Mouse (Mus musculus): Measurements from ENCODE around the gene Smyd3. TPM values are rescaled to one million over a fixed set of nuclear protein-coding genes. Genes with fewer than 3 reads are reported as not detected.
A peak's percentile ranks its signal among the peaks of the same experiment; 100 is the strongest.
"Not testable (repeated sequence)": the region's sequence is repeated elsewhere in the genome, so short reads cannot be mapped to it uniquely, and the experiment has no call there.

Gene Smyd3
- total RNA-seq (2021) = 10 to 100 TPM; 34.0 to 39.8 TPM

GRCm38 (mm10) chr1:179517713-179518465, at the start of gene Smyd3:
TSS of gene Smyd3 (minus strand) at chr1:179518041.
- DNase-seq = peak; percentile 85
- intact Hi-C loops (cut with DNase I) = no loop called here

DNA sequence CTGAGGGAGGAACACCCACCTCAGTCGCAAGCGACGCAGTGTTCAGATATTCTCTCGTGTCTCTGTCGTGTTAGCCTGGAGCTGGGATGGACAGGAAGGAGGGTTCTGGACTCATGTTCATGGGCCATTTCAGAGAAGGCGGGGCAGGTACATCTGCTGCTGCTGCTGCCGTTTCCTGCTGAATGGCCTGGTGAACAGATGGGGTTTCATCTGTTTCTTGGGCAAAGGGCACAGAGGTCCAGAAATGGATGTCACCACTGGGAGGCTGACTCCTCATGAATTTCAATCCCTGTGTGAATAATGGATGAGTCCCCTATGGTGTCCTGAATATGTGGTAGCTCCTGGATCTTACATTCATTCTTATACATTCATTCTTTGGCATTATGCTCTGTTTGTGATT, 49.7 kb upstream of the Smyd3 start:
- intact Hi-C loops (cut with DNase I) = no loop called here
- peak; percentile 9 for DNase-seq

- DNase-seq = no peak
- intact Hi-C loops (cut with DNase I) = no loop called here
These were observed 46.1 kb upstream of the Smyd3 start for GRCm38 (mm10) chr1:179563926-179564325.

GRCm38 (mm10) chr1:179563211-179563610, 45.4 kb upstream of the Smyd3 start:
- intact Hi-C loops (cut with DNase I) = no loop called here
- DNase-seq = no peak

GRCm38 (mm10) chr1:179560845-179561430, 43.1 kb upstream of the Smyd3 start:
- intact Hi-C loops (cut with DNase I) = no loop called here

DNA sequence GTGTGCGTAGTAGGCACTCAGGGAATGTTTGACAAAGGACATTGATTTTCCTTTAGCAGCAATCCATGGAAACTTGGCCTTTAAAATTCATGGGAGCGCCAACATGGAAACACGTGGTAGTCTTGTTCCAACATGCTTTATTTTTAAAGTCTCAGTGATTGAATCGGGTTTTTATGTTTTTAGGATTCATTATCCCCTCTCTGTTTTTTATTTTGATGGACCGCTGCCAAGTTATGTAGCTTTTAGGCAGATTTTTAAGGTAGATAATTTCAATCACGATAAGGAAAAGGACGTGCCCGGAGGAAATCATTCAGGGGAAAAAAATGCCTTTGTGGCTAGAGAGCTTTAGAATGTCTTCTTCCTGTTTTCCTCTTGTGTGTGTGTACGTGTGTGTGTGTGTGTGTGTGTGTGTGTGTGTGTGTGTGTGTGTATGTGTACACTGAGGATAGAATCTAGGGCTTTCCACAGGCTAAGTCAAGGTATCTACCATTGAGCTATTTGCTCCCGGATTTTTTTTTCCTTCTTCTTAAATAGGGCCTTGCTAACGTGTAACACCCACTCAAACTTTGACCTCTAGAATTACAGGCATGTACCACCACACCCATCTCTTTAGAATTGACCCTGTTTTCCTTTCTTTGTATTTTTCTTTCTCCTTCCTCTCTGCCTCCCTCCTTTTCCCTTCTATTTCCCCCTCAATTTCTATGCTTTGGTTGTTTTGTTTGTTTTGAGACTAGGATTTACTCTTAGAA, 41.8 kb upstream of the Smyd3 start:
- DNase-seq = no peak
- intact Hi-C loops (cut with DNase I) = no loop called here

More at GRCm38 (mm10) chr1:179560845-179561430, 43.1 kb upstream of the Smyd3 start:
- DNase-seq = no peak

DNA sequence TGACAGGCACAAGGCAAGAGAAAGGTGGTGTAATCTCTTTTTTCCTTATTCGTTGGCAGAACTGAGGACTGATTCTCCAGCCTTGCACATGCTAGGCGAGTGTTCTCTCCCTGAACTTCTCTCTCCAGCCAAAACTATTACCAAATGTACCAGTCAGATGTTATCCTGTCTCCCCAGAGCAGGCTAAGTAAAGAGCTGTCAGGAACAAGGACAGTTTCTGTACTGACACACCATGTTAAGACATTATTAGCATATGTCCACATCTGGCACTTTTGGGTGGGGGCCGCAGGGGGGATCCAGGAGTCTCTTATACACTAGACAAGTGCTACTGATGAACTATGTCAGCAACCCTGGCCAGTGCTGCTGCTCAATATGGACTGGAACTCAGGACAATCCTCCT, 39.1 kb upstream of the Smyd3 start:
- DNase-seq = no peak
- intact Hi-C loops (cut with DNase I) = no loop called here

DNA sequence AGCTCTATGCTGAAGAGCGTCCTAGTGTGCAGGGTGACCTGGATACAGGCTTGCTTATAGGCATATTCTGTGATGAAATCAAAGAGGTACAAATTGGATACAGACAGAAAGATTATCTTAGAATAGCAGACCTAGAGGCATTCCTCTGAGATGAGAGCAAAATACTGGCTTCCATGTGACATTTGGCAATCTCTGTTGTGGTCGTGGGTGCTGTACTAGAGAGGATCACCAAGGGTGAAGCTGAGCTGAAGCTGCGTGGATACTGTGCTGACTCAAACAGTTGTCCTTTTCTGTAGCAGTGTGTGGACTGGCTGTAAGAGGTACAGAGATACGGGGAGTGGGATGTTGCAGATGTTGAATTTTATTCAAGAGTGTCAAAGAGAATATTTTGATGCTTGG, 36.1 kb upstream of the Smyd3 start:
- no peak for DNase-seq
- intact Hi-C loops (cut with DNase I) = no loop called here

- intact Hi-C loops (cut with DNase I) = no loop called here
- no peak for DNase-seq
These were observed 35.5 kb upstream of the Smyd3 start for GRCm38 (mm10) chr1:179553197-179553948.

GRCm38 (mm10) chr1:179552751-179553150, 34.9 kb upstream of the Smyd3 start:
- DNase-seq = no peak
- intact Hi-C loops (cut with DNase I) = no loop called here

DNA sequence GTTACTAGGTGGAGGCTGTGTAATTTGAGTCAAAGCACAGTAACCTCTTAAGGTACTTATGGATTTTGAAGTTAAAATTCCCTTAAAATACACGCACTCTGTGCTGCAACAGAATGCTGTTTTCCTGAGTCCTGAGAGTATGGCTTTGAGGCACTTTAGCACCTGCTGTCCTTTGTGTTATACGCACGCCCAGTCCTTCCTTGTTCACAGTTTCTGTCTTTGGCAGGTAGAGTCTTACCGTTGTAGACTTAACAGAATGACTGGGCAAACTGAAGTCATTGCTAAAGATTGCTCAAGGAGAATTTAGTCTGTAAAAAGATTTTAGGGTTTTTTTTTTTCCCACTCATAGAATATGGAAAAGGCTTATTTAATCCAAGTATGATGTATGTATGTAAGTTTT, 34.1 kb upstream of the Smyd3 start:
- no peak for DNase-seq
- intact Hi-C loops (cut with DNase I) = no loop called here

DNA sequence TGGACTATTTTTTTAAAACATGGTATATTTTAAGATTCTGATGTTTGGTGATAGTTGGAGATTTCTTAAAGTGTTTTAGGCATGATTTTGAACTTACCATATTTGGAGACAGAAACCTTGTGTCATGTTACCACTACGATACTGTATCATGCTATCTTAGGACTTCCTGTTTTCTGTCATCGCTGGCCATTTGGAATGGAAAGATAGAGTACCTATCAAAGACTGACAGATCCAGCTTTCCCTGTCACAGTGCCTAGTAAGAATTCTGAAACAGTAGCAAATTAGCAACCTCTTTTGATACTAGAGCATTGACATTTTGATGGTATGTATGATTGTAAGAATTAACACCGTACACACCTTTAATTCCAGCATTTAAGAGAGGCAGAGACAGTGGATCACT, 33.5 kb upstream of the Smyd3 start:
- intact Hi-C loops (cut with DNase I) = no loop called here
- no peak for DNase-seq

DNA sequence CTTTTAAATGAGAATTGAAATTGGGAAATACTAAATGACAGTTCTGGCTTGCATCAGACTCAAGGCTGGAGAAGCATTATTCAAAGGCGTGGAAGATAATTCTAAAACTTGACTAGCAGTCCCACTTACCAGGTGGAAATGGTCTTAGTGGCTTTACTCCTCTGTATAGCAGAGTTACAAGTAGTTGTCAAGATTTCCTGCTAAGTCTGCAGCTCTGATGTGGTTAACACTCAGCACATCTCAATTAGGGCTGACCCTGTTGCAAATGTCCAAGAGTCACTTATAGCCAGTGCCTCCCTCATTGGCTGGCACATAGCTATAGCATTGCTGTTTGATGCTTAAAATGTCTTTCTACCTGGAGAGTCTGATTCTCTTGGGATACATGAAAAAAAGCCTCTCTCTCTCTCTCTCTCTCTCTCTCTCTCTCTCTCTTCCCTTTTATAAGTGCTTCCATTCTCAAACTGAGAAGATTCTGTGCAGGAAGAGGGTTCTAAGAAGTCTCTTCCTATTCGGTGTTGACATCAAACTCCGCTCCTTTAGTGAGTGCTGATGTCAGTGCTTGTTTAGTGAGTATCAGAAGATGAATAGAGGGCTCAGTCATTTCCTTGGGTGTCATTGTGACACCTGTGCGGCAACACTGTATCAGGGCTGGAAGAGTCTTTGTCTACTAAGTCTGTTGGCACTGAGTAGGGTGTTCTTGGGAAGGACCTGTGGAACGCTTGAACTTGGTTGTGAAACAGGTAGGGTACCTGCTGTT, 31.3 kb upstream of the Smyd3 start:
- no peak for DNase-seq
- intact Hi-C loops (cut with DNase I) = no loop called here

- no peak for DNase-seq
- intact Hi-C loops (cut with DNase I) = no loop called here
These were observed 30.4 kb upstream of the Smyd3 start for GRCm38 (mm10) chr1:179548220-179548619.

- no peak for DNase-seq
- intact Hi-C loops (cut with DNase I) = no loop called here
These were observed 29.3 kb upstream of the Smyd3 start for GRCm38 (mm10) chr1:179547176-179547575.

- DNase-seq = no peak
- intact Hi-C loops (cut with DNase I) = no loop called here
These were observed 28.7 kb upstream of the Smyd3 start for GRCm38 (mm10) chr1:179546551-179546917.

- intact Hi-C loops (cut with DNase I) = not testable (repeated sequence)
- peak; percentile 98 for DNase-seq
These were observed 28.1 kb upstream of the Smyd3 start, which contains the start of the genes Tfb2m and Cnst for GRCm38 (mm10) chr1:179545768-179546550. TSS of gene Tfb2m (minus strand) at chr1:179546267. TSS of gene Cnst (plus strand) at chr1:179546370.

DNA sequence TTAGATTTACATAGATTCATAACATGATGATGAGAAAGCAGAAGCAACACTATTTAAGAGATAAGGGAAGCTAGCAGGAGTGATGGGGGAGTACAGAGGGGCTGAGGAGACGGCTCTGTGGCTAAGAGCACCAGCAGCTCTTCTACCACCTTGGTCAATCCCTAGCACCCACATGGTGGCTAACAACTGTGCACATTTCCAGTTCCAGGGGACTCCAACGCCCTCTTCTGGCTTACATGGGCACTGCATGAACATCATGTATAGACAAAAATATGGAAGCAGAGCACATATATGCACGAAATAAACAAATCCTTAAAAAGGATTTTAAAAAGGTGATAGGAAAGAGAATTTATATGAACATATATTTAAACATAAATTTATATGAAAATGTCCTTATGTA, 23.7 kb upstream of the Smyd3 start:
- DNase-seq = no peak
- intact Hi-C loops (cut with DNase I) = no loop called here

GRCm38 (mm10) chr1:179539887-179540286, 22.0 kb upstream of the Smyd3 start:
- no peak for DNase-seq
- intact Hi-C loops (cut with DNase I) = no loop called here

GRCm38 (mm10) chr1:179539054-179539453, 21.2 kb upstream of the Smyd3 start:
- intact Hi-C loops (cut with DNase I) = no loop called here
- DNase-seq = no peak
